Mouse (Mus musculus): ENCODE results near the gene Inpp5b.

DNA sequence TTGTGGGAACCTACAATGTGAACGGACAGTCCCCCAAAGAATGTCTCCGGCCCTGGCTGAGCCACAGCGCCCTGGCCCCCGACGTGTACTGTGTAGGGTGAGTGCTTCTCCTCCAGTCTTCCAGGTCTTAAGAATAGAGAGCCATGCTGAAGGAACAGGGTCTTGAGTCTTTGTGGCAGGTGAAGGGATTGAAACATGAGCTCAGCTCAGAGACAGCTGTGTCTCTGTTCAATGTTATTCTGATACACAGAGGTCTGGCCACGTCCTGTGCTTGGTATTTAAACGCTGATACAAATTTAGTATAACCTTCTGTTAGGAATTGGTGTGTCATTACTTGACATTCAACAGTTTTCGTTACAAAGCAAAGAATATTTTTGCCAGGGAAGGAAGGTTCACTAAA, 40.7 kb downstream of the Inpp5b start:
- TF ChIP-seq CTCF (IDR thresholded peaks at IDR 0.05; ENCODE audit: insufficient read depth, low read length), result no peak
- no peak for TF ChIP-seq POLR2A (IDR thresholded peaks at IDR 0.05; ENCODE audit: borderline replicate concordance, extremely low read depth, low read depth, low read length)

Data from lung, adult 2 months (tissue).